Mouse (Mus musculus) limb, embryonic 14.5 days (tissue): ENCODE data around the gene Slc4a2. TPM values are rescaled to one million over a fixed set of nuclear protein-coding genes. Genes with fewer than 3 reads are reported as not detected.

Source experiments
- ATAC-seq: fragments of 200-750 bp; cut with Nextera tagmentation; 2 replicates; pipeline ENCODE4 v1.8.0; 2017; ENCODE audit warnings: low read depth, moderate number of reproducible peaks, moderate TSS enrichment; ENCODE audit not compliant: low FRiP score
- DNase-seq: peaks from one replicate; pipeline ENCODE4 v3.0.0-alpha.2; 2015; ENCODE audit warnings: low spot score
- H3K27ac ChIP-seq: fragments of 300-500 bp; sonication (generic); replicated peaks from 2 replicates; pipeline ENCODE4 v1.5.1; 2014; ENCODE audit warnings: low read depth, mild to moderate bottlenecking, low read length, moderate library complexity, mixed read lengths
- H3K27me3 ChIP-seq: fragments of 300-500 bp; sonication (generic); 2 replicates; pipeline ENCODE4 v1.6.1; 2014; ENCODE audit warnings: low read length, mixed read lengths; ENCODE audit not compliant: control insufficient read depth, insufficient read depth
- H3K36me3 ChIP-seq: fragments of 300-500 bp; sonication (generic); 2 replicates; pipeline ENCODE4 v1.6.1; 2014; ENCODE audit warnings: mild to moderate bottlenecking, low read length, moderate library complexity, mixed read lengths; ENCODE audit not compliant: control insufficient read depth, insufficient read depth
- H3K4me1 ChIP-seq: fragments of 300-500 bp; sonication (generic); 2 replicates; pipeline ENCODE4 v1.6.1; 2014; ENCODE audit warnings: antibody characterized with exemption, low read length, mixed read lengths; ENCODE audit not compliant: control insufficient read depth, insufficient read depth
- H3K4me2 ChIP-seq: fragments of 300-500 bp; sonication (generic); replicated peaks from 2 replicates; pipeline ENCODE4 v1.6.1; 2014; ENCODE audit warnings: low read depth, mild to moderate bottlenecking, low read length, moderate library complexity; ENCODE audit not compliant: severe bottlenecking
- H3K4me3 ChIP-seq: fragments of 300-500 bp; sonication (generic); replicated peaks from 2 replicates; pipeline ENCODE4 v1.5.1; 2014; ENCODE audit warnings: low read length
- H3K9ac ChIP-seq: fragments of 300-500 bp; sonication (generic); 2 replicates; pipeline ENCODE4 v1.6.1; 2014; ENCODE audit warnings: mild to moderate bottlenecking, low read depth, low read length, moderate library complexity; ENCODE audit not compliant: severe bottlenecking
- H3K9me3 ChIP-seq: fragments of 300-500 bp; sonication (generic); 2 replicates; pipeline ENCODE4 v1.6.1; 2016; ENCODE audit warnings: low read length; ENCODE audit not compliant: control insufficient read depth
- POLR2A ChIP-seq: fragments of 200-500 bp; IDR thresholded peaks from 2 replicates; pipeline ENCODE4 v1.8.0; 2012; ENCODE audit warnings: inconsistent platforms, mild to moderate bottlenecking, moderate library complexity, borderline replicate concordance; ENCODE audit not compliant: insufficient read depth, insufficient read length; ENCODE audit errors: extremely low read depth
- WGBS: fragments of 180-500 bp; shearing (Covaris S2); extraction: QIAGEN DNeasy Blood & Tissue Kit; methylation state at CpG from one replicate; pipeline ENCODE4 v1.1.7; 2014; 5-methylcytosine and 5-hydroxymethylcytosine counted together
- polyA plus RNA-seq, 2 experiments: library from polyadenylated mRNA; depleted of rRNA in 1 of 2; stranded (reverse) in 1 of 2; unstranded in 1 of 2; fragments of >200 nt; fragmentation: Nextera tagmentation in 1 of 2; extraction: Ambion mirVana in 1 of 2; gene quantifications; 2 replicates each; pipeline versions ENCODE4 v1.2.1 to v1.2.3; 2012 to 2014

Slc4a2 gene
- polyA plus RNA-seq, 2 experiments = 30.0 to 69.1 TPM

- 83% methylated on average over 9 of the region's 9 CpGs for WGBS
- no peak for ATAC-seq
These were observed 21.7 kb upstream of the Slc4a2 start for GRCm38 (mm10) chr5:24401969-24402368.

GRCm38 (mm10) chr5:24404594-24405360 is 18.9 kb upstream of the Slc4a2 start:
- 79% methylated on average over 6 of the region's 6 CpGs for WGBS
- no peaks in the 10 kb centered on the region for H3K4me1 ChIP-seq
- peaks cover 58% of the 10 kb centered on the region for H3K36me3 ChIP-seq
- ATAC-seq = no peak
- no peaks in the 10 kb centered on the region for H3K9me3 ChIP-seq
- H3K4me3 ChIP-seq = no peak overlapping the region
- no peak overlapping the region for H3K27ac ChIP-seq
- no peak for TF ChIP-seq POLR2A
- no peak for DNase-seq
- H3K9ac ChIP-seq = no peak overlapping the region
- H3K4me2 ChIP-seq = no peak overlapping the region
- no peaks in the 10 kb centered on the region for H3K27me3 ChIP-seq

More at GRCm38 (mm10) chr5:24401969-24402368, 21.7 kb upstream of the Slc4a2 start:
- Histone ChIP-seq H3K9ac (no peak overlapping the region), H3K9me3 (no peaks in the 10 kb centered on the region), H3K36me3 (peaks cover 48% of the 10 kb centered on the region), H3K4me1 (no peaks in the 10 kb centered on the region), H3K27me3 (no peaks in the 10 kb centered on the region), H3K27ac (no peak overlapping the region), H3K4me2 (no peak overlapping the region), H3K4me3 (no peak overlapping the region)
- TF ChIP-seq POLR2A = no peak
- DNase-seq = no peak

DNA sequence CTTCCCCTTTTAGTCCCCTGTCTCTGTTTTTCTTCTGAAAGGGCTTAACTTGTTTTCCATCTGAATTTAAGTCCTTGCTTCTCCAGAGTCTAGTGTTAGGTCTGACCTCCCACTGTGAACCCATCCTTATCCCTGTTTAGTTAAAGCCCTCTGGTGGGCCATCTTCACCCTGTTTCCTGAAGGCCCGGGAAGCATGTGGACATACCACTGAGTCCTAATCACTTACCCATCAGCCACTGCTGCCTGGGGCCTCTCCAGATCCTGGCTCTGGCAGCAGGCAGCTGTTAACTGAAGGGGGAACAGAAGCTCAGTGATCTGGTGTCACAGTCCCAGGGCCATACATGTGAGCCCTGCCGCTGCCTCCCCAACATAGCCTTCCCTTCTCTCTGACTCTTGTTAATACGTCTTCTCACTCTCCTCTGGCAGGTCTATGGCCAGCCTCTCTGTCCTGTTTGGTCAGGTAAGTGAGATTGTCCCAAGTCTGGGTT is 18.2 kb upstream of the Slc4a2 start:
- peaks cover 51% of the 10 kb centered on the region for H3K36me3 ChIP-seq
- H3K4me3 ChIP-seq = no peak overlapping the region
- H3K27me3 ChIP-seq = no peaks in the 10 kb centered on the region
- no peak for TF ChIP-seq POLR2A
- H3K4me2 ChIP-seq = no peak overlapping the region
- H3K27ac ChIP-seq = no peak overlapping the region
- no peak overlapping the region for H3K9ac ChIP-seq
- H3K4me1 ChIP-seq = no peaks in the 10 kb centered on the region
- WGBS = 61% methylated on average over 3 of the region's 3 CpGs
- DNase-seq (no peak), ATAC-seq (no peak)
- no peaks in the 10 kb centered on the region for H3K9me3 ChIP-seq

DNA sequence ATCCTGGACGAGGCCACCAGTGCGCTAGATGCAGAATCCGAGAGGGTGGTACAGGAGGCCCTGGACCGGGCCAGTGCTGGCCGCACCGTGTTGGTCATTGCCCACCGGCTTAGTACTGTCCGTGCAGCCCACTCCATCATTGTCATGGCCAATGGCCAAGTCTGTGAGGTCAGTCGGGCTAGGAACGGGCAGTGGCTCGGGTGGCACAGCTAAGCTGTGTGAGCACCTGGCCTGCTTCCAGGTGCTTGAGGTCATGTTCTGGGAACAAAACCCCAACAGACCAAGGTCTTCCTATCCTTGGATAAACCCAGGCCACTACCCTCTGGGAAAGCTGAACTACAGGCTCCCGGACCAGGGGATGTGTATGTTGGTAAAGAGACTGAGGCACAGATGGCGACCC is 15.0 kb upstream of the Slc4a2 start:
- WGBS = 91% methylated on average over 13 of the region's 13 CpGs
- no peak overlapping the region for H3K4me3 ChIP-seq
- H3K9ac ChIP-seq = no peak overlapping the region
- DNase-seq = no peak
- H3K27ac ChIP-seq = no peak overlapping the region
- TF ChIP-seq POLR2A = no peak
- no peak for ATAC-seq
- no peaks in the 10 kb centered on the region for H3K27me3 ChIP-seq
- H3K4me2 ChIP-seq = no peak overlapping the region
- H3K4me1 ChIP-seq = peaks cover 11% of the 10 kb centered on the region
- peaks cover 25% of the 10 kb centered on the region for H3K36me3 ChIP-seq
- no peaks in the 10 kb centered on the region for H3K9me3 ChIP-seq

GRCm38 (mm10) chr5:24409466-24409865 is 14.2 kb upstream of the Slc4a2 start:
- H3K4me2 ChIP-seq = no peak overlapping the region
- H3K9me3 ChIP-seq = no peaks in the 10 kb centered on the region
- H3K36me3 ChIP-seq = peaks cover 25% of the 10 kb centered on the region
- no peak overlapping the region for H3K27ac ChIP-seq
- DNase-seq = no peak
- WGBS = 92% methylated on average over 2 of the region's 2 CpGs
- H3K4me3 ChIP-seq = no peak overlapping the region
- H3K4me1 ChIP-seq = peaks cover 12% of the 10 kb centered on the region
- no peak overlapping the region for H3K9ac ChIP-seq
- no peak for TF ChIP-seq POLR2A
- H3K27me3 ChIP-seq = no peaks in the 10 kb centered on the region
- no peak for ATAC-seq
